Mouse (Mus musculus): Measurements from ENCODE around the gene Ncapd2. TPM values are rescaled to one million over a fixed set of nuclear protein-coding genes. Genes with fewer than 3 reads are reported as not detected.
"Not testable (repeated sequence)": the region's sequence is repeated elsewhere in the genome, so short reads cannot be mapped to it uniquely, and the experiment has no call there.

Ncapd2 gene
- polyA plus RNA-seq, 1 experiment from 2014 or later, result 98.1 TPM

GRCm38 (mm10) chr6:125164672-125165327, 26.7 kb downstream of the Ncapd2 start:
- Histone ChIP-seq H3K4me1 (ENCODE audit: control insufficient read depth, low read depth, low read length) (peaks cover 66% of the 10 kb centered on the region), H3K36me3 (ENCODE audit: control insufficient read depth, insufficient read depth) (peaks cover 33% of the 10 kb centered on the region), H3K27me3 (ENCODE audit: control insufficient read depth, insufficient read depth, low read depth, low read length) (no peaks in the 10 kb centered on the region), H3K9ac (ENCODE audit: low read depth, low read length) (peak overlapping the region; percentile 84), H3K4me2 (ENCODE audit: low read depth, low read length) (peak overlapping the region; percentile 88), H3K27ac (ENCODE audit: low read length) (peak overlapping the region; percentile 85), H3K4me3 (ENCODE audit: low read depth, low read length) (peak overlapping the region; percentile 84), H3K9me3 (replicated peaks; ENCODE audit: control insufficient read depth, low read length) (no peaks in the 10 kb centered on the region)
- under 1% methylated on average over 39 of the region's 39 CpGs for WGBS (ENCODE audit: insufficient replicate concordance)
- ATAC-seq (ENCODE audit: low read depth), result no peak; the same call in 1 of the 2 replicates

GRCm38 (mm10) chr6:125163801-125164657, 27.5 kb downstream of the Ncapd2 start:
- Histone ChIP-seq H3K4me3 (ENCODE audit: low read depth, low read length) (peak overlapping the region; percentile 84), H3K36me3 (ENCODE audit: control insufficient read depth, insufficient read depth) (peaks cover 25% of the 10 kb centered on the region), H3K4me1 (ENCODE audit: control insufficient read depth, low read depth, low read length) (peaks cover 66% of the 10 kb centered on the region), H3K4me2 (ENCODE audit: low read depth, low read length) (peak overlapping the region; percentile 88), H3K9me3 (replicated peaks; ENCODE audit: control insufficient read depth, low read length) (no peaks in the 10 kb centered on the region), H3K9ac (ENCODE audit: low read depth, low read length) (peak overlapping the region; percentile 84), H3K27ac (ENCODE audit: low read length) (peak overlapping the region; percentile 85), H3K27me3 (ENCODE audit: control insufficient read depth, insufficient read depth, low read depth, low read length) (no peaks in the 10 kb centered on the region)
- WGBS (ENCODE audit: insufficient replicate concordance), result 7% methylated on average over 20 of the region's 20 CpGs
- ATAC-seq (ENCODE audit: low read depth), result no peak

- WGBS (ENCODE audit: insufficient replicate concordance), result 61% methylated on average over 9 of the region's 16 CpGs
- peaks cover 12% of the 10 kb centered on the region for H3K36me3 ChIP-seq (ENCODE audit: control insufficient read depth, insufficient read depth)
These were observed 28.7 kb downstream of the Ncapd2 start for GRCm38 (mm10) chr6:125162615-125163305.

GRCm38 (mm10) chr6:125161971-125162370, 29.5 kb downstream of the Ncapd2 start:
- not testable (repeated sequence) for H3K4me3 ChIP-seq (ENCODE audit: low read depth, low read length); H3K9ac ChIP-seq (ENCODE audit: low read depth, low read length); H3K36me3 ChIP-seq (ENCODE audit: control insufficient read depth, insufficient read depth); ATAC-seq (ENCODE audit: low read depth); H3K27ac ChIP-seq (ENCODE audit: low read length); H3K4me2 ChIP-seq (ENCODE audit: low read depth, low read length); H3K27me3 ChIP-seq (ENCODE audit: control insufficient read depth, insufficient read depth, low read depth, low read length); H3K9me3 ChIP-seq (replicated peaks; ENCODE audit: control insufficient read depth, low read length)
- WGBS (ENCODE audit: insufficient replicate concordance), result 11% methylated on average over 3 of the region's 5 CpGs
- H3K4me1 ChIP-seq (ENCODE audit: control insufficient read depth, low read depth, low read length), result peaks cover 57% of the 10 kb centered on the region

More at GRCm38 (mm10) chr6:125162615-125163305, 28.7 kb downstream of the Ncapd2 start:
- H3K27me3 ChIP-seq (ENCODE audit: control insufficient read depth, insufficient read depth, low read depth, low read length); H3K9ac ChIP-seq (ENCODE audit: low read depth, low read length); ATAC-seq (ENCODE audit: low read depth); H3K27ac ChIP-seq (ENCODE audit: low read length); H3K9me3 ChIP-seq (replicated peaks; ENCODE audit: control insufficient read depth, low read length); H3K4me3 ChIP-seq (ENCODE audit: low read depth, low read length): not testable (repeated sequence)
- Histone ChIP-seq H3K4me1 (ENCODE audit: control insufficient read depth, low read depth, low read length) (peaks cover 60% of the 10 kb centered on the region), H3K4me2 (ENCODE audit: low read depth, low read length) (0 out of 2 replicates have a peak overlapping the region, but pooled peaks have one; percentile 4)

- Histone ChIP-seq H3K27ac (ENCODE audit: low read length) (0 out of 2 replicates have a peak overlapping the region, but pooled peaks have one; percentile 27), H3K27me3 (ENCODE audit: control insufficient read depth, insufficient read depth, low read depth, low read length) (no peaks in the 10 kb centered on the region), H3K9ac (ENCODE audit: low read depth, low read length) (no peak overlapping the region), H3K4me1 (ENCODE audit: control insufficient read depth, low read depth, low read length) (peaks cover 53% of the 10 kb centered on the region), H3K4me2 (ENCODE audit: low read depth, low read length) (no peak overlapping the region; the same call in 1 of the 2 replicates), H3K9me3 (replicated peaks; ENCODE audit: control insufficient read depth, low read length) (no peaks in the 10 kb centered on the region), H3K4me3 (ENCODE audit: low read depth, low read length) (no peak overlapping the region), H3K36me3 (ENCODE audit: control insufficient read depth, insufficient read depth) (peaks cover 6% of the 10 kb centered on the region; the same call in 1 of the 2 replicates)
- ATAC-seq (ENCODE audit: low read depth), result no peak
- WGBS (ENCODE audit: insufficient replicate concordance), result 23% methylated on average over 22 of the region's 22 CpGs
These were observed 30.4 kb downstream of the Ncapd2 start for GRCm38 (mm10) chr6:125160854-125161760.

- 48% methylated on average over 10 of the region's 10 CpGs for WGBS (ENCODE audit: insufficient replicate concordance)
These were observed 31.0 kb downstream of the Ncapd2 start for GRCm38 (mm10) chr6:125160558-125160853.

GRCm38 (mm10) chr6:125159773-125160557, 31.5 kb downstream of the Ncapd2 start:
- peaks cover 6% of the 10 kb centered on the region; the same call in 1 of the 2 replicates for H3K36me3 ChIP-seq (ENCODE audit: control insufficient read depth, insufficient read depth)
- H3K4me3 ChIP-seq (ENCODE audit: low read depth, low read length), result no peak overlapping the region
- no peak overlapping the region for H3K27ac ChIP-seq (ENCODE audit: low read length)
- H3K4me2 ChIP-seq (ENCODE audit: low read depth, low read length), result no peak overlapping the region
- no peak overlapping the region for H3K9ac ChIP-seq (ENCODE audit: low read depth, low read length)
- 58% methylated on average over 7 of the region's 7 CpGs for WGBS (ENCODE audit: insufficient replicate concordance)
- no peaks in the 10 kb centered on the region for H3K9me3 ChIP-seq (replicated peaks; ENCODE audit: control insufficient read depth, low read length)
- H3K27me3 ChIP-seq (ENCODE audit: control insufficient read depth, insufficient read depth, low read depth, low read length), result no peaks in the 10 kb centered on the region
- H3K4me1 ChIP-seq (ENCODE audit: control insufficient read depth, low read depth, low read length), result peaks cover 49% of the 10 kb centered on the region
- ATAC-seq (ENCODE audit: low read depth), result no peak

More at GRCm38 (mm10) chr6:125160558-125160853, 31.0 kb downstream of the Ncapd2 start:
- no peak overlapping the region for H3K4me2 ChIP-seq (ENCODE audit: low read depth, low read length)
- no peaks in the 10 kb centered on the region for H3K27me3 ChIP-seq (ENCODE audit: control insufficient read depth, insufficient read depth, low read depth, low read length)
- no peak for ATAC-seq (ENCODE audit: low read depth)
- H3K27ac ChIP-seq (ENCODE audit: low read length), result no peak overlapping the region
- no peak overlapping the region for H3K9ac ChIP-seq (ENCODE audit: low read depth, low read length)
- no peaks in the 10 kb centered on the region for H3K9me3 ChIP-seq (replicated peaks; ENCODE audit: control insufficient read depth, low read length)
- H3K4me1 ChIP-seq (ENCODE audit: control insufficient read depth, low read depth, low read length), result peaks cover 47% of the 10 kb centered on the region
- H3K36me3 ChIP-seq (ENCODE audit: control insufficient read depth, insufficient read depth), result peaks cover 6% of the 10 kb centered on the region; the same call in 1 of the 2 replicates
- no peak overlapping the region for H3K4me3 ChIP-seq (ENCODE audit: low read depth, low read length)
